Mouse (Mus musculus): ENCODE data around the gene Ccdc153.

DNA sequence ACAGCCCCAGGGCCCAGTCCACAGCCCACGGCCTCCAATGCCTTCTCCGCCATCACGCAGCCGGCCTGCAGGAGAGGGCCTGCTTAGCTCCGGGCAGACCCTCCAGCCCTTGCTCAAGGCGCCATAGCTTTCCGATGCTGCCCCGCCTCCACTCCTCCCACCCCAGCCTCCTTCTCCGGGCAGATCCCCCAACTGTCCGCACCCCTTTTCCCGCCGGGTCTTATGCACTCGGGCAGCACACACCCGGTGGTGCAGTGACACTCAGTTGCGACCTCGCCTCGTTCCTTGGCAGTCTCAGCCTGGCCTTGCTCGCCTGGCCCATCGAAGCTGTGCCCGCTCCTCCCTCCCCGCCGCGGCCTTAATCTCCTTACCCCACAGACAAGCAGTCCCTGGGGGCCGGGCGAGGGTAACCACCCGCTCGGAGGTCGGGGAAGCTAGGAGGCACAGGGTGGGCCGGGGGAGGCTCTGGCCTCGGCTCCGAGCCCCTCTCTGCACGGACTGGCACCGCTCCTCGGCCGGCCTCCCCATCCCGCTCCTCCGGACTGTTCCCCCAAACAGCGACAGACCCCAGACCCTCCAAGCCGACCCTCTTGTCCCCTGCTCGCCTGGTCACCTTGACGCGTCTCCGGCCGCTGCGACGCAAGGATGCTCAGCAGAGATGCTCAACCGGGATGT is 47.1 kb downstream of the Ccdc153 start:
- TF ChIP-seq NELFE (IDR thresholded peaks at IDR 0.05; ENCODE audit: low read depth, low read length) (no peak), POLR2A (IDR thresholded peaks at IDR 0.05; ENCODE audit: low read depth, low read length) (no peak), RCOR1 (conservative IDR thresholded peaks at IDR 0.05; ENCODE audit: low read depth, low read length) (no peak), ZNF384 (IDR thresholded peaks at IDR 0.05; ENCODE audit: low read depth, low read length) (no peak), EP300 (IDR thresholded peaks at IDR 0.05; ENCODE audit: low read length) (no peak), CTCF (conservative IDR thresholded peaks at IDR 0.05 in 1 of 2, IDR thresholded peaks at IDR 0.05 in 1 of 2; ENCODE audit: low read depth in 2 of 2, low read length in 2 of 2) (no peak), SMC3 (IDR thresholded peaks at IDR 0.05; ENCODE audit: low read depth, low read length) (no peak), MAFK (IDR thresholded peaks at IDR 0.05; ENCODE audit: insufficient replicate concordance, low read length) (no peak), IRF4 (IDR thresholded peaks at IDR 0.05; ENCODE audit: low read depth, low read length) (no peak), MAX (IDR thresholded peaks at IDR 0.05; ENCODE audit: low read length) (no peak), CHD2 (IDR thresholded peaks at IDR 0.05; ENCODE audit: low read length) (no peak), GABPA (IDR thresholded peaks at IDR 0.05; ENCODE audit: insufficient replicate concordance, low read depth, low read length) (no peak)
